Mouse (Mus musculus) lung, adult 2 months (tissue): ENCODE data around the gene Pcbp1. TPM values are rescaled to one million over a fixed set of nuclear protein-coding genes. Genes with fewer than 3 reads are reported as not detected.
"Not testable (repeated sequence)": the region's sequence is repeated elsewhere in the genome, so short reads cannot be mapped to it uniquely, and the experiment has no call there.

Experiments used
- DNase-seq: peaks from one replicate; pipeline ENCODE4 v3.0.0; 2022
- H3K4me1 ChIP-seq: fragments of 200-500 bp; 2 replicates; pipeline ENCODE4 v1.6.1; 2011; ENCODE audit warnings: low read length; ENCODE audit not compliant: control insufficient read depth, insufficient read depth
- H3K4me3 ChIP-seq: fragments of 200-500 bp; replicated peaks from 2 replicates; pipeline ENCODE3; 2011; ENCODE audit warnings: low read depth, mild to moderate bottlenecking, control low read depth, low read length; ENCODE audit errors: extremely low read depth
- CTCF ChIP-seq: fragments of 200-500 bp; IDR thresholded peaks from 2 replicates; pipeline ENCODE4 v1.5.1; 2011; ENCODE audit warnings: mild to moderate bottlenecking, low read length, control low read depth; ENCODE audit not compliant: insufficient read depth
- POLR2A ChIP-seq: fragments of 200-500 bp; IDR thresholded peaks from 2 replicates; pipeline ENCODE4 v1.6.1; 2011; ENCODE audit warnings: low read depth, mild to moderate bottlenecking, control low read depth, low read length, borderline replicate concordance; ENCODE audit errors: extremely low read depth
- WGBS: fragments of 180-500 bp; shearing (Covaris S2); methylation state at CpG from one replicate; pipeline ENCODE4 v1.1.7; 2018; 5-methylcytosine and 5-hydroxymethylcytosine counted together
- polyA plus RNA-seq: library from polyadenylated mRNA; depleted of rRNA; stranded (reverse); fragments of >200 nt; gene quantifications from 2 replicates; pipeline ENCODE4 v1.2.3, GENCODE M21; 2012

The Pcbp1 gene
- polyA plus RNA-seq, 1 experiment, result 161 TPM

DNA sequence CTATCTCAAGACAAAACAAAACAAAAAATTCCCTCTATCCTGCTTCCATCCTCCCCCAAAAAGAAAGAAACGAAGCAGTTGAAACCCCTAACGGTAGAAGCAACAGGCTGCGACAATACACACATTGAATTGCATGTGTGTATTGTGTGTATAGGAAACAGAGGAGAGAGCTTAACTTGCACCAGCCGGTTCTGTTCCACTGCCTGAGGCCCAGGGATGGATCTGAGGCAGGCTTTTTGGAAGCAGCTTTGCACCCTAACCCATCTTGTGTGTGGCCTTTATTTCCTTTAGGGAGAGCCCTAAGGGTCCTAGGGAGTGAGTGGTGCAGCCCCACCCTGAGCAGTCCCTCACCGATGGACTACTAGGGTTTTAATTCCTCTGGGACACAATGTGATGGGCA is 29.5 kb downstream of the Pcbp1 start:
- DNase-seq, result no peak
- 50% methylated on average over 5 of the region's 5 CpGs for WGBS
- peak overlapping the region; percentile 69 for H3K4me3 ChIP-seq
- TF ChIP-seq CTCF (no peak), POLR2A (no peak)
- peaks cover 14% of the 10 kb centered on the region for H3K4me1 ChIP-seq

DNA sequence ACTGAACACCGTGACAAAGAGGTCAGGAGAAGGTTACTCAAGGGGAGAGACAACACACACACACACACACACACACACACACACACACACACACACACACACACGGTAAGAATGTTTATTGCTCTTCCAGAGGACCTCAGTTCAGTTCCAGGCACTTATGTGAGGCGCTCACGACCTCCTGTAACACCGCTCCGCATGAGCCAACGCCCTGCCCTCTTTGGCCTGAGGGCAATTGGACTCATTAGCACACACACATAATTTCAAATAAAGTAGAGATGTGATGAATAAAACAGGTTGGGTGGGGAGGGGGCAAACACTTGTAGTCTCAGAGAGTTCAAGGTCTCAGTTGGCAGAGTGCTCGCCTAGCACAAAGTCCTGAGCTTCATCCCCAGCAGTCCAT is 30.0 kb downstream of the Pcbp1 start:
- TF ChIP-seq POLR2A (no peak), CTCF (no peak)
- DNase-seq, result no peak
- Histone ChIP-seq H3K4me3 (no peak overlapping the region), H3K4me1 (peaks cover 14% of the 10 kb centered on the region)
- WGBS, result 67% methylated on average over 8 of the region's 8 CpGs

DNA sequence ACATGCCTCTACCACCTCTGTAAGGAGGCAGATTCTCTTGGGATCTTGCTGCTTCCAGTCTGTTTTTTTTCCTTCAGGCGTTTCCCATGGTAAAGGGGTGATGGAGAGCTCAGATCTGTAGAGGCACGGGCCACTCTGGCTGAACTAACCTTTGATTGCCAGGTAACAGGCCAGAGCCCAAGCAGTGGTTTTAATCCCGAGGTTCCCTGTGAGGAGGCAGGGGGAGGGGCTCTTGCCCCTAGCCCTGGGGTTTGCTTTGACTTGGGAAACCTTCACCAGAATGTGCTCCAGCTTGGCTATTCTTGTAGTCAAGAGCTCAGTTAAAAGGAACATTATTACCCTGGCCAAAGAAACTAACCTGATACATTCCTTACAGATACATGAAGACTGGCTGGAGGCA is 30.5 kb downstream of the Pcbp1 start:
- Histone ChIP-seq H3K4me1 (peaks cover 14% of the 10 kb centered on the region), H3K4me3 (no peak overlapping the region)
- WGBS, result 77% methylated on average over 3 of the region's 3 CpGs
- DNase-seq, result no peak
- TF ChIP-seq POLR2A (no peak), CTCF (no peak)

DNA sequence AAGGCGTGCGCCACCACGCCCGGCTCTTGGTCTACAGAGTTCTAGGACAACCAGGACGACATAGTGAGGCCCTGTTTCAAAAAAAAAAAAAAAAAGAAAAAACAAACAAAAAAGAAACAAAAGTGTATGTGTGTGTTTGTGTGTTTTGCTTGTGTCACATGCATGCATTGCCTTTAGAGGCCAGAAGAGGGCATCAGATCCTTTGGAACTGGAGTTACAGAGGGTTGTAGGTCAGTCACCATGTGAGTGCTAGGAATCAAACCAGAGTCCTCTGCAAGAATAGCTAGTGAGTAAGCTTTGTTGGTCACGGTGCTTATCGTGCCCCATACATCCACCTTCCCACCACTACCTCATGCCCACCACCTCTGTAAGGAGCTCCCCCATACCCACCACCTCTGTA is 31.4 kb downstream of the Pcbp1 start:
- Histone ChIP-seq H3K4me3 (no peak overlapping the region), H3K4me1 (peaks cover 14% of the 10 kb centered on the region)
- DNase-seq, result no peak
- WGBS, result 94% methylated on average over 7 of the region's 7 CpGs
- no peak for TF ChIP-seq CTCF
- no peak for TF ChIP-seq POLR2A

DNA sequence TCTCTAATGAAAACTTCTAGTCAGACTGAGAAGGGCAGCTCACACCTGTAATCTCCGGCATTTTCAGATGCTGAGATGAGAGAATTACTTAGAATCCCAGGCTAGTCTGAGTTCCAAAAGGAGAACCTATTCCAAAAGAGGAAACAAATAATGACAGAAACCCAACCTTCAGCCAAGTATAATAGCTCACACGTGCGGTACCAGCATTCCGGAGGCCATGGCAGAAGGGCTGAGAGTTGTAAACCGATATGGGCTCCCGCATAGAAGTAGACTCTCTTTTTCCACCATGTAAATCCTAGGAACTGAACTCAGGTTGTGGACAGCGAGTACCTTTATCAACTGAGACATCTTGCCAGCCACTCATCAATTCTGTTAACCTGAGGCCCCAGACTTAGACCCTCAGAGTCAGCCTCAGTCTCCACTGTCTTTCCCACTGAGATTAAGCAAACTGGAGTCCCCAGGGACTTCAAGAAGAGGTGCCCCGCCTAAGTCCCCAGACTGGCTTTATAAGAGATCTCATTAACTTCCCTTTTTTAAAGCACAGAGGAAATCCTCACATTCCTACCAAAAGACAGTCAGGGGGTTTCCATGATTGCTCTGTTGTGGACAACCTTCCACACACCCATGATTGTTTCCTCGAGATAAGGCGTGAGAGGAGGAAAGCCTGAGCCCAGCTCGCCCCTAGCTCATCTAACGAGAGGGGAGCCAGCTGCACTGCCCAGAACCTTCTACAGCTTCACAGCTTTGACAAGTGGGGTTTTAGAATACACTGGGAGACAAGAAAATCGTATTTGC is 32.5 kb downstream of the Pcbp1 start:
- Histone ChIP-seq H3K4me3 (no peak overlapping the region), H3K4me1 (peaks cover 14% of the 10 kb centered on the region)
- WGBS, result 37% methylated on average over 13 of the region's 13 CpGs
- TF ChIP-seq POLR2A (no peak), CTCF (no peak)
- DNase-seq, result no peak

DNA sequence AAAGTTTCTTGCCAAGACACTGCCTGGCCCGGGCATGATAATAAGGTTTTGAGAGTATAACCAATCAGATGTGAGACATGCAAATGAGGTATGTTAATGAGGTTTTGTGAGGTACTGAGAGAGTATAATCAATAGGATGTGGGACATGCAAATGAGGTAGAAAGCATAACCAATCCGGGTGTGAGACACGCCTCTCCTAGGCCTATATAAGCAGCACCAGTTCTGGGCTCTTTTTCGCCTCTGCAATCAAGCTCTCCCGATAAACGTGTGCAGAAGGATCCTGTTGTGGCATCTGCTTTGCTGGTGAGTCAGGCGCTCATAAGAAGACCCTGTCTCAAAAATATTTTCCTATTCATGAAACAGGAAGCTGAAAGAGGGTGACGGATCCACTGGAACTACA is 35.7 kb downstream of the Pcbp1 start:
- 93% methylated on average over 8 of the region's 8 CpGs for WGBS
- peaks cover 13% of the 10 kb centered on the region for H3K4me1 ChIP-seq
- not testable (repeated sequence) for H3K4me3 ChIP-seq, DNase-seq

DNA sequence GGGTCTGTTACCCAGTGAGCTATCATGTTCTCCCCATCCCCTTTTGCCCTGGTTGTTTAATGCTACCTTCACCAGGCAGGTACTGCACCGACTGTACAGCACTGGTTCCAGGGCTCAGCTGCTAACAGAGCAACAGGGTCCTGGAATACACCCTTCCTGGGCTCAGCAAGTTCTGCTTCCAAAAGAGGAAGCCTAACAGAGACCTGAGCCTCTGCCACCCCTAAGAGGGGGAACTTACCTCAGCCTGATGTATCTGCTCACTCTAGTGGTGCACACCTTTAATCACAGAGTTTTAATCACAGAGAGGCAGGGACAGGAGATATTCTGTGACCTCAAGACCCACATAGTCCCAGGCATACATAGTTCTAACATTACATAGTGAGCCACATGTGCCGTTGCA is 36.2 kb downstream of the Pcbp1 start:
- H3K4me3 ChIP-seq, result no peak overlapping the region
- DNase-seq, result no peak
- peaks cover 13% of the 10 kb centered on the region for H3K4me1 ChIP-seq
- TF ChIP-seq CTCF (no peak), POLR2A (no peak)
- 90% methylated on average over 2 of the region's 2 CpGs for WGBS

DNA sequence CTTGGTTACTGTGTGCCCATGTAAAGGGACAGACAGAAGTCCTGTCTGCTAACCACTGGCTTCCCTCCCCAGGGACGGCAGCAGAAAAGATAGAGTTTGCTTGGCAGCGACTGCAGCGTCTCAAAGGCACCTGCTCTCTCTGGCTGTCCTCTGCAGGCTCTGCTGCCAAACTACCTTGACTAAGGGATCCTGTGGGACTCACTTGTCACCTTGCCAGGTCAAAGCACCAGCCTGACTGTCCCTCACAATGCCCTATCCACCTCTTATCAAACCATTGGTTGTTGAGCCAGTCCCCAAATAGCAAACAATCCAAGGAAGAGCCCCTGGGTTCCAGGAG is 38.0 kb downstream of the Pcbp1 start:
- Histone ChIP-seq H3K4me1 (peaks cover 10% of the 10 kb centered on the region; the same call in 1 of the 2 replicates), H3K4me3 (no peak overlapping the region)
- DNase-seq, result no peak
- TF ChIP-seq CTCF (no peak), POLR2A (no peak)
- 25% methylated on average over 3 of the region's 3 CpGs for WGBS

DNA sequence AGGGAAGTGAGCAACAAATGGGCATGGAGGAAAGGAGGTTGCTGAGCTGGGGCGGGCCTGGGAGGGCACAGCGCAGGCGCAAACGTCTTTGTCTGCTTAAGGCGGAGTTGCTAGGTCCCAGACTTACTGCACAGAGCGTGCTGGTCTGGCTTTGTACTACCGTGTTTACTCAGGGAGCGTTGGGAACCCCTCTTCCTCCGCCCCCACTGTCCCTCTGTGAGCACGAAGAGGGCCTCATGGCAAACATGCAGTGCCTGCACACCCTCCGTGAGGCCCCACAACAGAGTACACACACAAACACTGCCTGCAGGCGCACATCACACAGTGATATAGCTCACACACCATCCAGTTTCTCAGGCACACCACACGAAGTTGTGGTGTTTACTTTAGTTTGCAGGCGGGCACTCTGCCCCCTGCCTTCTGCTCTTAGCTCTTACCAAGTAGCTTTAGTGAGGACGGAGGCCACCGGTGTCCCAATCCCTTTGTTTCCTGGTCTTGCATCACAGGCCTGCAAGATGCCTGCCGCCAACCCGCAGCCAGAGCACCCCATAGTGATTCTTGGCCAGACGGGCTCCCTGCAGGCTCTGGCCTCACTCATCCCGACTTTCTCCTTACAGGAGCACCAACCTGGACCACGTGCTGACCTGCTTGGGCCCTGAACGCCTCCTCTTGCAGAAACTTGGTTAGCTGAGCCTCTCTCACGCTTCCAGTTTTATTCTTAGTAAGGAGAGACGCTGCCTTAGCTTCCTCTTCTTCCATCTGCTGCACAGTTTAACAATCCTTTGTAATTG is 38.6 kb downstream of the Pcbp1 start:
- no peak for TF ChIP-seq CTCF
- TF ChIP-seq POLR2A, result peak; percentile 98; the same call in 1 of the 2 replicates
- peak overlapping the region; percentile 53 for H3K4me3 ChIP-seq
- 4% methylated on average over 24 of the region's 24 CpGs for whole genome bisulfite sequencing

More for the DNA sequence above, 38.6 kb downstream of the Pcbp1 start:
- DNase-seq, result peak; percentile 77
- H3K4me1 ChIP-seq, result peaks cover 10% of the 10 kb centered on the region; the same call in 1 of the 2 replicates
